Mouse (Mus musculus): Measurements from ENCODE around the gene Armcx1. TPM values are rescaled to one million over a fixed set of nuclear protein-coding genes. Genes with fewer than 3 reads are reported as not detected.

The Armcx1 gene
- polyA plus RNA-seq (2015; fragmentation: Nextera tagmentation; extraction: Ambion mirVana) = 51.6 TPM in 2 replicates

DNA sequence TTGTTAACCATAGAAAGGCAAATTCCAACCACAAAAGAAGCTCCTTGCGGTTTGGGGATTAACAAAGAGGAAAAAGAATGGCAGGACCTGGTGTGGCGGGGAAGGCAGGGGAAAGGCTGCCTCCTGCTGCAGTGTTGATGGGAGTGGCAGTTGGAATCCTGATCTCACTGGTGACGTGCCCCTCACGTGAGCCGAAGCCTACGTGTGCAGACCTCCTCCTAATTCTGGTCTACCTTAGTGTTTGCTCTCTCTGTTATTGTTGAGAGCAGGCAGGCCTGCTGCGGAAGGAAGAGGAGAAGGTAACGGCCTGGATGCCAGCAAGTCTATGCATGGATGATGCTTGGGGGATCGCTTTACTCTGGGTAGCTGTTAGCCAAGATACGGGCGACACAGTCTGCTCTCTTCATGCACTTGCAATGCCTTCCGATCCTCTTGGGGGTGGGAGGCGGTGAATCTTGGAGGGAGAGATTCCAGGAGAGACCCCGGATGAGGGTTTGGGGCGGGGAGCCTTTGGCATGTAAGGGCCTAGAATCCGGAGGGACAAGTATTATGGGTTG is at the start of gene Armcx1:
Armcx1 (plus strand) TSS at position 212 of the 557 bp plus-strand sequence.
- 13% methylated on average over 16 of the region's 16 CpGs for WGBS

DNA sequence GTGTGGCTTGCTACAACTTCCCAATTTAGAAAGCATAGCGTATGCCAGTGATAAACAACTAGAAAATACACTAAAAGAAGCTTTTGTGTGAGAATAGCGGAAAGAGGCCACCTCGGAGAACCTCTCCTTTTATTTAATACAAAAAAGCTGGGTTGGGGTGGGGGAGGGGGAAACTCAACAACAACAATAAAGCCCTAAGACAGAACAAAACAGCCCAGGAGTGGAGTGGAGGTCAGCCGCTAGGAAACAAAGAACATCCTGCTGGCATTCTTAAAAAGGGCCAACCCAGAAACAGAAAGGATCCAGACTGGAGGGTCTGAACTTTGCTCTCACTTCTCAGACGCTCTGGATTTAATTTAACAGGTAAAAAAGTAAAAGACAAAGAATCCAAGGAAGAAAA is 42.7 kb upstream of the Armcx1 start:
- no peak overlapping the region for H3K4me3 ChIP-seq (replicated peaks; ENCODE audit: low read length)
- no peak overlapping the region for H3K9ac ChIP-seq (ENCODE audit: low read length)
- no peaks in the 10 kb centered on the region for H3K4me1 ChIP-seq (ENCODE audit: control insufficient read depth, insufficient read depth, low read length)
- ATAC-seq (ENCODE audit: insufficient read depth, low FRiP score) = no peak
- 55% methylated on average over 5 of the region's 5 CpGs for WGBS
- H3K9me3 ChIP-seq (replicated peaks; ENCODE audit: control insufficient read depth, low read length) = no peaks in the 10 kb centered on the region
- no peaks in the 10 kb centered on the region for H3K36me3 ChIP-seq (ENCODE audit: control insufficient read depth, insufficient read depth, low read length)
- H3K27me3 ChIP-seq (ENCODE audit: control insufficient read depth, insufficient read depth, low read length) = no peaks in the 10 kb centered on the region
- no peak overlapping the region for H3K27ac ChIP-seq (ENCODE audit: low read length)
- H3K4me2 ChIP-seq (ENCODE audit: low read depth, low read length) = no peak overlapping the region

More for the DNA sequence above, at the start of gene Armcx1:
- Histone ChIP-seq H3K4me2 (ENCODE audit: low read depth, low read length) (peak within 1 kb of the TSS; percentile 50), H3K4me3 (replicated peaks; ENCODE audit: low read length) (peak within 1 kb of the TSS; percentile 57), H3K36me3 (ENCODE audit: control insufficient read depth, insufficient read depth, low read length) (no peaks in the 10 kb centered on the region), H3K9ac (ENCODE audit: low read length) (peak within 1 kb of the TSS; percentile 76), H3K27ac (ENCODE audit: low read length) (peak within 1 kb of the TSS; percentile 94), H3K27me3 (ENCODE audit: control insufficient read depth, insufficient read depth, low read length) (no peaks in the 10 kb centered on the region), H3K4me1 (ENCODE audit: control insufficient read depth, insufficient read depth, low read length) (no peaks in the 10 kb centered on the region), H3K9me3 (replicated peaks; ENCODE audit: control insufficient read depth, low read length) (no peaks in the 10 kb centered on the region)
- ATAC-seq (ENCODE audit: insufficient read depth, low FRiP score) = peak; percentile 93

DNA sequence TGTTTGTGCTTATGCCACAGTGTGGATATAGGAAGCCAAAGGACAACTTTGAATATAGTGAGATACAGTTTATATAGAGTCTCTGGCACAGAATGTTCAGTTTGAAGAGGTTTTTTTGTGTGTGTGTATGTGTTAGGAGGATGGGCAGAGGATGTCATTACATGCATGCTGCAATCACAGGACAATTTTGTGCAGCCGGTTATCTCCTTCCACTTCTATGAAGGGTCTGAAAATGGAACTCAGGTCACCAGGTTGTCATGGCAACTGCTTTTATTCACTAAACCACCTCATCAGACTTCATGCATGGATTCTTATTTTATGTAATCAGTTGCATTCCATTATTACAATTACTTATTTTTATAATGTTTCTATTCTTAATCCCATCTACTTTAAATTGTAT is 41.8 kb upstream of the Armcx1 start:
- Histone ChIP-seq H3K4me3 (replicated peaks; ENCODE audit: low read length) (no peak overlapping the region), H3K27ac (ENCODE audit: low read length) (no peak overlapping the region), H3K4me1 (ENCODE audit: control insufficient read depth, insufficient read depth, low read length) (no peaks in the 10 kb centered on the region), H3K9ac (ENCODE audit: low read length) (no peak overlapping the region), H3K27me3 (ENCODE audit: control insufficient read depth, insufficient read depth, low read length) (no peaks in the 10 kb centered on the region), H3K4me2 (ENCODE audit: low read depth, low read length) (no peak overlapping the region), H3K9me3 (replicated peaks; ENCODE audit: control insufficient read depth, low read length) (no peaks in the 10 kb centered on the region), H3K36me3 (ENCODE audit: control insufficient read depth, insufficient read depth, low read length) (no peaks in the 10 kb centered on the region)
- no peak for ATAC-seq (ENCODE audit: insufficient read depth, low FRiP score)
- WGBS = 69% methylated on average over 1 of the region's 1 CpGs

DNA sequence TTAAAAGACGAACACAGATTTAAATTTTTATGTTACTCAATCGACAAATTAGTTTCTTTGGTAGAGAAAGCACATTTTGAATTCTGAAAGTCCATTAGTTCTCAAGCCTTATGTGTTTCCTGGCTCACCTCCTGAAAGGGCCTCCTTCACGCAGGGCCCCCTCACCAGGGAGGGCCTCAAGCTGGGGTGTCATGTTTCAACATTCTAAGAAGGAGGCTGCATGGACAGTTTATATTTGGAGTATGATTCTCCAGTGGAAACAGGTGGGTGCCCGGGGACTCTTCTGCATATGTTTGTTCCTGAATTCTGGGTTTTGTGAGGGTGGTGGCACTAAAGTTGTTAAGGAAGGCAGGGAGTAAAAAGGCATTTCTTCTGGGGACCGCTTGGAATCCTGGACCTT is 32.8 kb upstream of the Armcx1 start:
- peak overlapping the region; percentile 55; the same call in 1 of the 2 replicates for H3K27ac ChIP-seq (ENCODE audit: low read length)

DNA sequence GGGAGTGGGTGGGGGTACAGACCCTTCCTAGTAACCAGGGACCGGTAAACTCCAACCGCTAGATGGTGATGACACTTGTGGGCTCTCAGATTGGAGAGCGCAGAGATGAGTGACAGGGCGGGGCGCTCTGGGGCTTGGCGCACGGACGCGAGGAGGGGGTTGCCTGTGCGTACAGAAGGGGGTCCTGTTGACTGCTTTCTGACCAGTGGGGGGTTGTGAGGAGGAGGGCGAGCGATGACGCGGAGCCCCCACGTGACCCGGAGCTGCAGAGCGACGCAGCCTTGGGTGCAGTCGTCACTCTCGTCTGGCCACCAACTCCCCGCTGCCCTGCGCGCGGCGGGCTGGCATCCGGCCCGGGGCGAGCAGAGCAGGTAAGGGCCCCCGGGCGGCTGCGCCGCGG is 31.5 kb upstream of the Armcx1 start, which contains the start of gene Armcx4:
Armcx4 (plus strand) TSS at position 253 of the 400 bp plus-strand sequence.
- H3K9ac ChIP-seq (ENCODE audit: low read length) = peak within 1 kb of the TSS; percentile 77
- peak within 1 kb of the TSS; percentile 50 for H3K4me2 ChIP-seq (ENCODE audit: low read depth, low read length)
- ATAC-seq (ENCODE audit: insufficient read depth, low FRiP score) = peak; percentile 93
- no peaks in the 10 kb centered on the region; the same call in 1 of the 2 replicates for H3K27me3 ChIP-seq (ENCODE audit: control insufficient read depth, insufficient read depth, low read length)
- H3K36me3 ChIP-seq (ENCODE audit: control insufficient read depth, insufficient read depth, low read length) = no peaks in the 10 kb centered on the region
- no peaks in the 10 kb centered on the region; the same call in 1 of the 2 replicates for H3K4me1 ChIP-seq (ENCODE audit: control insufficient read depth, insufficient read depth, low read length)
- 14% methylated on average over 31 of the region's 33 CpGs for WGBS
- H3K4me3 ChIP-seq (replicated peaks; ENCODE audit: low read length) = peak within 1 kb of the TSS; percentile 57
- H3K27ac ChIP-seq (ENCODE audit: low read length) = peak within 1 kb of the TSS; percentile 85
- no peaks in the 10 kb centered on the region for H3K9me3 ChIP-seq (replicated peaks; ENCODE audit: control insufficient read depth, low read length)

More for the DNA sequence above, 32.8 kb upstream of the Armcx1 start:
- no peak for ATAC-seq (ENCODE audit: insufficient read depth, low FRiP score)
- Histone ChIP-seq H3K4me1 (ENCODE audit: control insufficient read depth, insufficient read depth, low read length) (no peaks in the 10 kb centered on the region; the same call in 1 of the 2 replicates), H3K9me3 (replicated peaks; ENCODE audit: control insufficient read depth, low read length) (no peaks in the 10 kb centered on the region), H3K36me3 (ENCODE audit: control insufficient read depth, insufficient read depth, low read length) (no peaks in the 10 kb centered on the region), H3K9ac (ENCODE audit: low read length) (0 out of 2 replicates have a peak overlapping the region, but pooled peaks have one; percentile 31), H3K4me2 (ENCODE audit: low read depth, low read length) (peak overlapping the region; percentile 43; the same call in 1 of the 2 replicates), H3K4me3 (replicated peaks; ENCODE audit: low read length) (peak overlapping the region; percentile 27), H3K27me3 (ENCODE audit: control insufficient read depth, insufficient read depth, low read length) (no peaks in the 10 kb centered on the region; the same call in 1 of the 2 replicates)
- WGBS = 36% methylated on average over 5 of the region's 5 CpGs

DNA sequence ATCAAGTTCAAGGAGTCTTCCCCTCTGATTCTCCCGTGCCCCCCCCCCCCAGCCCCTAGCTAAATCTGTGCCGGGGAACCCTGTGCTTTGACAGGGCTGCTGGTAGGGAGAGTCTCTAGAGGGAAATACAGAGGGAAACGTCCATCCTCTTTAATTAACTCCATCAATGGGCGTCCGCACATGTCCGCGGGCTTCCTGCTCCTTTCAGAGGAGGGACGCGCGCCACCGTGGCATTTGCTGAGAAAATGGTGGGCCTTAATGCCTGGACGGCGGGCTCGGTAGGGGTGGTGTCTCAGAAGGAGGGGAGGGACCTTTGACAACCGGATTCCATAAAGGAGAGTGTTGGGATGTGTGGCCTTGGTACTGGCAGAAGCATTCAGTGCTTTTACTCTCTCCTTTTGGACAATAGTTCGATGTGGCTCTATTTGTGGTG is 31.0 kb upstream of the Armcx1 start:
- peak overlapping the region; percentile 77 for H3K9ac ChIP-seq (ENCODE audit: low read length)
- H3K36me3 ChIP-seq (ENCODE audit: control insufficient read depth, insufficient read depth, low read length) = no peaks in the 10 kb centered on the region
- no peaks in the 10 kb centered on the region; the same call in 1 of the 2 replicates for H3K4me1 ChIP-seq (ENCODE audit: control insufficient read depth, insufficient read depth, low read length)
- 16% methylated on average over 15 of the region's 16 CpGs for WGBS
- H3K27ac ChIP-seq (ENCODE audit: low read length) = peak overlapping the region; percentile 85
- H3K4me3 ChIP-seq (replicated peaks; ENCODE audit: low read length) = peak overlapping the region; percentile 57
- peak; percentile 44 for ATAC-seq (ENCODE audit: insufficient read depth, low FRiP score)
- peak overlapping the region; percentile 50 for H3K4me2 ChIP-seq (ENCODE audit: low read depth, low read length)
- H3K9me3 ChIP-seq (replicated peaks; ENCODE audit: control insufficient read depth, low read length) = no peaks in the 10 kb centered on the region
- no peaks in the 10 kb centered on the region; the same call in 1 of the 2 replicates for H3K27me3 ChIP-seq (ENCODE audit: control insufficient read depth, insufficient read depth, low read length)

DNA sequence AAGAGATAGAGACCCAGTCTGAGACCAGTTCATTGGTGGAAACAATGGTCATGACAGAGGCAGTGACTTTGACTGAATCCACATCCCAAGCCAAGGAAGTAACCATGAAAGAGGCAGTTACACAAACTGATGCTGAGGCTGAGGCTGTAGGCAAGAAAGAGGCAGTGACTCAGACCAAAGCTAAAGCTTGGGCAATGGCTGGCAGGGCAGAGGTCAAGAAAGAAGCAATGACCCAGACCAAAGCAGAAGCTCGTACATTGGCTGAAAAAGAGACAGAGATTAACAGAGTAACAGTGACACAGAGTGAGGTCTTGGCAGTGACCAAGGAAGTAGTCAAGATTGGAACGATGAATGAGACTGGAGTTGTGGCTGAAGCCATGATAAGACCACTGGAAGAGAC is 28.1 kb upstream of the Armcx1 start:
- Histone ChIP-seq H3K36me3 (ENCODE audit: control insufficient read depth, insufficient read depth, low read length) (no peaks in the 10 kb centered on the region), H3K4me3 (replicated peaks; ENCODE audit: low read length) (no peak overlapping the region), H3K27me3 (ENCODE audit: control insufficient read depth, insufficient read depth, low read length) (no peaks in the 10 kb centered on the region; the same call in 1 of the 2 replicates), H3K27ac (ENCODE audit: low read length) (no peak overlapping the region), H3K4me2 (ENCODE audit: low read depth, low read length) (no peak overlapping the region), H3K9me3 (replicated peaks; ENCODE audit: control insufficient read depth, low read length) (no peaks in the 10 kb centered on the region), H3K4me1 (ENCODE audit: control insufficient read depth, insufficient read depth, low read length) (no peaks in the 10 kb centered on the region; the same call in 1 of the 2 replicates), H3K9ac (ENCODE audit: low read length) (no peak overlapping the region)
- 79% methylated on average over 2 of the region's 2 CpGs for WGBS
- no peak for ATAC-seq (ENCODE audit: insufficient read depth, low FRiP score)

DNA sequence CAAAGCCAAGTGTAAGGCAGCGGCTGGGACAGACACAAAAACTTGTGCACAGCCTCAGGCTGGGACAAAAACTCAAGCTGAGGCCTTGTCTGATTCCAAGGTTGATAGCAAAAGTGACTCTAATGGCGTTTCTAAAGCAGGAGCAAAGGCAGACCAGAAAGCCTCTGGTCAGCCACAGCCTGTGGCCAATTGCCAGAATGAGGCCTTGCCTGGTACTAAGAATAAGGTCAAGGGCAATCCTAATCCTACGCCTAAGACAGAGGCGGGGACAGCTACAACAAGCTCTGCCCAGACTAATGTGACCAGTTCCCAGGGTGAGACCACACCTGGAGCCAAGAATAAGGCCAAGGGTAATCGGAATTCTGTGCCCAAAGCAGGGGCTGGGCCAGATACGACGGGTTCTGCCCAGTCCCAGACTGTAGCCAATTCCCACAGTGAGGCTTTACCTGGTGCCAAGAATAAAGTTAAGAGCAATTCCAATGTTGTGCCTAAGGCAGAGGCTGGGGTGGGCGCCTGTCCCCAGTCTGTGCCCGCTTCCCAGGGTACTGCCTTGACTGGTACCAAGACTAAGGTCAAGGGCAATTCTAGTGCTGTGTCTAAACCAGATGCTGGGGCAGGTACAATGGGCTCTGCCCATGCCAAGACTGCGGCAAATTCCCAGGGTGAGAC is 26.8 kb upstream of the Armcx1 start:
- ATAC-seq (ENCODE audit: insufficient read depth, low FRiP score) = no peak
- Histone ChIP-seq H3K9ac (ENCODE audit: low read length) (no peak overlapping the region), H3K27ac (ENCODE audit: low read length) (no peak overlapping the region), H3K4me3 (replicated peaks; ENCODE audit: low read length) (no peak overlapping the region), H3K27me3 (ENCODE audit: control insufficient read depth, insufficient read depth, low read length) (no peaks in the 10 kb centered on the region; the same call in 1 of the 2 replicates), H3K4me1 (ENCODE audit: control insufficient read depth, insufficient read depth, low read length) (no peaks in the 10 kb centered on the region; the same call in 1 of the 2 replicates), H3K9me3 (replicated peaks; ENCODE audit: control insufficient read depth, low read length) (no peaks in the 10 kb centered on the region), H3K36me3 (ENCODE audit: control insufficient read depth, insufficient read depth, low read length) (no peaks in the 10 kb centered on the region), H3K4me2 (ENCODE audit: low read depth, low read length) (no peak overlapping the region)
- WGBS = 92% methylated on average over 10 of the region's 10 CpGs

DNA sequence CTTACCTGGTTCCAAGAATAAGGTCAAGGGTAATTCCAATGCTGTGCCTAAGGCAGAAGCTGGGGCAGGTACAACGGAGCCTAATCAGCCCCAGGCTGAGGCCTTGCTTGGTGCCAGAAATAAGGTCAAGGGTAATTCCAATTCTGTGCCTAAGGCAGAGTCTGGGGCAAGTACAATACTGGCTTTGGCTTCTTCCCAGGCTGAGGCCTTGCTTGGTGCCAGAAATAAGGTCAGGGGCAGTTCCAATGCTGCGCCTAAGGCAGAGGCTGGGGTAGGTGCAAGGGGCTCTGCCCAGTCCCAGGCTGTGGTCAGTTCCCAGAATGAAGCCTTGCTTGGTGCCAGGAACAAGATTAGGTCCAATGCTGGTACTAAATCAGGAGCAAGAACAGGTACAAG is 26.2 kb upstream of the Armcx1 start:
- 88% methylated on average over 2 of the region's 2 CpGs for WGBS
- no peaks in the 10 kb centered on the region; the same call in 1 of the 2 replicates for H3K27me3 ChIP-seq (ENCODE audit: control insufficient read depth, insufficient read depth, low read length)
- no peaks in the 10 kb centered on the region for H3K36me3 ChIP-seq (ENCODE audit: control insufficient read depth, insufficient read depth, low read length)
- no peak overlapping the region for H3K4me3 ChIP-seq (replicated peaks; ENCODE audit: low read length)
- no peaks in the 10 kb centered on the region for H3K9me3 ChIP-seq (replicated peaks; ENCODE audit: control insufficient read depth, low read length)
- H3K4me2 ChIP-seq (ENCODE audit: low read depth, low read length) = no peak overlapping the region
- H3K4me1 ChIP-seq (ENCODE audit: control insufficient read depth, insufficient read depth, low read length) = no peaks in the 10 kb centered on the region; the same call in 1 of the 2 replicates
- H3K27ac ChIP-seq (ENCODE audit: low read length) = no peak overlapping the region
- ATAC-seq (ENCODE audit: insufficient read depth, low FRiP score) = no peak
- H3K9ac ChIP-seq (ENCODE audit: low read length) = no peak overlapping the region
